Mouse (Mus musculus) T-helper 17 cell (primary cell): ENCODE measurements at regions not wholly inside any gene's neighbourhood (a gene's known extent, or its start where the extent isn't known, plus 50 kb on each side); places are given as distances from the start of the nearest gene placed in this dataset.

ENCODE experiments used
- in situ Hi-C, 2 experiments: fragments of 300-600 bp; cut with MboI, MseI; formaldehyde crosslinking; loops; 1 replicate in 1 of 2; 2 replicates in 1 of 2; pipeline ENCODE4 v1.15.1; 2025; ENCODE audit warnings: high pct_unique_total_duplicates in 2 of 2

DNA sequence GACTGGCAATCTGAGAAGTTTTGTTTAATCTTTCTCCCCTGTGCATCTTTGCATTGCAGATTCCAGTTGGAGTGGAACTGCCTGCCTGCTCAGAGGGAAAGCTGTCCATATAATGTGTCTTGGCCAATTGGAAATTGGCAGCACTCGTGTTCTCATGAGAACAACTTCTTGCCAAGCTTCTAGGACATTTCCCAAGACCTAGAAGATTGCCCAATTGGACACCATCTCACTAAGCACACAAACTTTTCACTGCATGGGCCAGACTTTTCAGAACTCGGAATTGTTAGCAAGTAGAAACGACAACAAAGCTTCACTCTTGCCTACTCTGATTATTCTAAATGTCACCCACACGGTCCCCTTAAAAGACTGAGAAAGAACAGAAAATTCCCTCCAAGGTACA lies 409.8 kb downstream of the Rwdd3 start:
- in situ Hi-C loops: loop anchor here in 1 of 2 experiments (5.0 kb wide), 1 partner anchor 49 kb away; no protein-coding TSS in a partner anchor

DNA sequence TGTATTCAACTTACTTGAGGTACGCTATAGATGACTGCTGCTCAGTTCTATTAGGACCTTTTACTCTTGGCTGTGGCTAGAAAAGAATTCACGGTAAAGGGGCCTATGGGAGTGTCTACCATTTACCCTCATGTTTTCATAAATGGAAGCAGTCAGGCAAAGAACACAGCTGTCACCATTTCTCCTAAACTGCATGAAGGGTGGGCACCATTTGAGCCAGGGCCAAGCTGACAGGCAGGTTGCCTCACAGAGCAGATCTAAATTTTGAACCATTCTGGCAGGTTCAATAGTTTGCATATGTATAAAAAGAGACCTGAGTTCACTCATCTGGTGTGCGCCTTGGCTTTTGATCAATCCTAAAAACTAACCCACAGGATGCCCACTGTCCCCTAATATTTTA lies 410.3 kb downstream of the Rwdd3 start:
- in situ Hi-C loops: loop anchor here in 1 of 2 experiments (5.0 kb wide), 1 partner anchor 49 kb away; no protein-coding TSS in a partner anchor

- in situ Hi-C loops: no loop called here
These were observed 423.0 kb downstream of the Rwdd3 start for GRCm38 (mm10) chr3:120748513-120748912.

- in situ Hi-C loops: no loop called here
These were observed 423.8 kb downstream of the Rwdd3 start for GRCm38 (mm10) chr3:120747678-120748077.

GRCm38 (mm10) chr3:120733332-120733731 lies 438.2 kb downstream of the Rwdd3 start:
- in situ Hi-C loops: no loop called here

GRCm38 (mm10) chr3:120732391-120732790 lies 439.1 kb downstream of the Rwdd3 start:
- in situ Hi-C loops: no loop called here

DNA sequence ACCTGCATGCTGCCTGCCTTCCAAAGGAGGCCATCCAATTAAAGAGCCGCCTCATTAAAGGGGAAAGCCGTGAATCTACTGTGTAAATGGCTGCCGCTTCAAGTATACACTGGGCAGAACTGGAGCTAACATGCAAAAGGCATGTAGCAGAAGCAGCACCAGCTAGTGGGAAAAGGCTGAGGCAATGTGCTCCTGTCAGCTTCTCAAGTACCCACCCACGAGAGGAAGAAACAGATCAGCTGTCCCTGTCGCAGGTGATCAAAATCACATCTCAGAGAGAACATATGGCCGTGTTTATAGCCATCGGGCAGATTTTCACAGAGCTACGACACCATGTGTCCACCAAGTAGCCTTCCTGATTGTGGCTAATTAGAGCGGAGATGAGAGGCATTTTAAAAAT lies 440.2 kb downstream of the Rwdd3 start:
- in situ Hi-C loops: no loop called here

DNA sequence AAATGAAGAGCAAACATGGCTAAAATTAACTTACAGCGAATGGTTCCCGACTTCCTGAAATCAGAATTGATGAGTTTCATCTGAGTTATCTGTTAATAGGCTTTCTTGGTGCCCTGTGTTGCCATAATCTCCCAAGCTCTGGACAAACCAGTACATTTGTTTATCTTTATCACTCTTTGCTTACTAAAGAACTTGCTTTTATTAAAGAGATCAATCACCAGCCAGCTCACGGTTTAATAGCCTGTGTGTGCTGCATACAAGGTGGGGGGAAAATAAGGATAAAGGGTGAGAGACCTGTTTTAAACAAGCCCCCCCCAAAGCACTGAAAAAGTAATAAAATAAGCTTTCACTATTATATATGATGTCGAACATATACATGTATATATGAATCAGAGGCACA lies 441.3 kb downstream of the Rwdd3 start:
- in situ Hi-C loops: no loop called here

- in situ Hi-C loops: no loop called here
These were observed 441.8 kb downstream of the Rwdd3 start for GRCm38 (mm10) chr3:120729671-120730070.

DNA sequence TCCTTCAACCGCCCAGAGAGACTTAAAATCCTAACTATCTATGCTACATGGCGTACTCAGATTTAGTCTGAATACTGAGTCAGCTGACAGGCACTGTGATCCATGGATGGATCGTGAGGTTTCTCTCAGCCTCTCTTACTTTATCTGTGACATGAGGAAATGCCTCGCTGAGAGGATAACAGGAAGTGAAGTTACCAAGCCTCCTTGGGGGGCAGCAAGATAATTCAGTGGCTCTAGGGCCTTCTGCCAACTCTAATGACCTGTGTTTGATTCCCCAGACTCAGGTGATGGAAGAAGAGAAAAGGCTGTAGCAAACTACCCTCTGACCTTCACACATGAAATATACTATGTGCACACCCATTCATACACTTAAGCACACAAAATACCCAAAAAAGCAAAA lies 486.3 kb downstream of the Rwdd3 start:
- in situ Hi-C loops: no loop called here

DNA sequence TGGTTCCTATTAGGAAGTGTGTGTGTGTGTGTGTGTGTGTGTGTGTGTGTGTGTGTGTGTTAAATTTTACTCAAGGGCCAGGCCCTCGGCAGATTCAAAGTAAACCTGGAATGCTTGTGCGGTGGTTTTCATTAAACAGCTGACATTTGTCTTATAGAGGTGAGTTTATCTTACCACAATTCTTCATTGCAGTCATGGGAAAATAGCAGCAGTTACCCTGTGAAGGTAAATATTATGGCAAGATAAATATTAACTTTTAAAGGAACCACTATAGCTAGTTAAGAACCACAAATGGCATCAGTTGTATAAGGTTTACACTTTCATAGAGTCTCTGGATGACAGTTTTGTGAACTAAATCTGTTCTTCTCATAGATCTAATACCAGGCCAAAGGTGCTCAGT lies 495.6 kb downstream of the Rwdd3 start:
- in situ Hi-C loops: loop anchor here in 1 of 2 experiments (10.0 kb wide), 1 partner anchor 1351 kb away; no protein-coding TSS in a partner anchor

GRCm38 (mm10) chr3:120668654-120669053 lies 502.8 kb downstream of the Rwdd3 start:
- in situ Hi-C loops: no loop called here

- in situ Hi-C loops: no loop called here
These were observed 509.0 kb downstream of the Rwdd3 start for GRCm38 (mm10) chr3:120662521-120662920.

- in situ Hi-C loops: no loop called here
These were observed 510.7 kb downstream of the Rwdd3 start for GRCm38 (mm10) chr3:120660776-120661175.

GRCm38 (mm10) chr3:120649047-120649868 lies 522.2 kb downstream of the Rwdd3 start:
- in situ Hi-C loops: no loop called here

DNA sequence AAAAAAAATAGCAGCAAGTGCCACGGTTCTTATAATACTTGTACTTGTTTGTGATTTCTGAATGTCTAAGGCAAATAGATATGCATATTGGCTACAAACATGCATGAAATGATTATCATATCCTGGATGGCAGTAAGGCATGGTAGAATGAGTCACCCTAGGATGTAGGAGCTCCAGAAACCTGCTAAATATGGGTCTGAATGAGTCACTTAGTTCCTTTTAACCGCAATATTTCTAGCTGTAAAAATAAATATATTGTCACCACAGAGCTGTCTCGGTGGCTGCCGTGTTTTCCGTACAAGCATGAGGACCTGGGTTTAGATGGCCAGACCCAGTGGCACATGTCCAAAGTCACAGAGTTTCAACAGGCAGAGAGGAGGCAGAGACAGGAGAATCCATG lies 523.1 kb downstream of the Rwdd3 start:
- in situ Hi-C loops: no loop called here

DNA sequence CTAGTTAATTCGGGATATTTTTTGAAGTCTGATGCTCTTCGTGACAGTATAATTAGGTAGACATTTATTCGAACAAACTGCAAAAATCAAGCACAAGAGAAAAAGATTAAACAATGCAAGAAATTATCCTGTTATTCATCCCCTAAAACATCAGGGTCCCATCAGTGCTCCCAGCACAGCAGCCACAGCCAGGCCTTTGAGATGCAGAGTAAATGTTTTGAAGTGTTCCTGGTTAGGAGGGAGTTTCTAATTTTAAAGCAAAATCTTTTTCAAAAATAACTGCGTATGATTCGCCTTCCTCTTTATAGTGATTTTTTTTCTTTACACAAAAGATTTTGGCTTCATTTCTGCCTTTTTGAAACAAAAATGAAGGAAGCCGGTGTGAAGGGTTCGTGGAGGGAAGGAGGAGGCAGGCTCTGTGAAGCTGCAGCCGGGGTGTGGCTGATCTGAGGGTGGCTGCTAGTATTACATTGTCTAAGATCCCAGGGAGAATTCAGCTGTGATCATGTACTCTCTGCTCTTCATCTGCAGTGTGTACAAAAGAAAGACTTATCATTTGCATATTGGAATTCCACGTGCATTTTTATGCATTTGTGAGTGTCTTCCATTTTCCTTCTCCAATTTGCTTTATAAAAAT lies 534.7 kb downstream of the Rwdd3 start:
- in situ Hi-C loops: no loop called here

GRCm38 (mm10) chr3:120618358-120618757 lies 553.1 kb downstream of the Rwdd3 start:
- in situ Hi-C loops: loop anchor here in 1 of 2 experiments (25.0 kb wide), 1 partner anchor 1444 kb away; no protein-coding TSS in a partner anchor

- in situ Hi-C loops: no loop called here
These were observed 577.3 kb downstream of the Rwdd3 start for GRCm38 (mm10) chr3:120594226-120594625.

GRCm38 (mm10) chr3:120591183-120591582 lies 580.3 kb downstream of the Rwdd3 start:
- in situ Hi-C loops: no loop called here

DNA sequence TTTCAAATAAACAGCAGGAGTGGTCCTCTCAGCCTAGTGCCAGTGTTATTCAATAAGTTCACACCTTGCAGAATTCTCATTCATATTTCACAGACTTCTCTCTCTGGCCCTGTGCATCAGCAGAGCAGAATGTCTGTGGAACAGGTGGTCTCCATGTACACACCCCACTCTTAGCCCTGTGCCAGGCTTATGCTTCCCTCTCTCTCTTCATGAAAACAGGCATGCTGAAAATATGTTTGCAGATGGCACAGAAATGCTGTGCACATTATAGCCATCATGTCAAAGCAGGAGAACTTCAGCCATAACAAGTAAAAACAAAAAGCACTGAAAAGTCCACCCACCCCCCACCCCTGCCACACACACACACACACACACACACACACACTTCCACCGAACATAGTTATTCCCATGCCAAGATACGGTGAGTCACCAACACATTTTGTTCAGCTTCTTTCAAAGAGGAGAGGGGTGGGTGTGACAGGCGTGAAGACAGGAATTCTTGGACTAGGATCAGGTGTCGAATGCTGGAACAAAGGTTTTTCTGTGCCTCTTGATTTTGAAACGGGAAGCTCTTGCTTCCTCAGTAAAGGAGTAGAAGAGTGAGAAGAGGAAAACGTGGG lies 600.6 kb downstream of the Rwdd3 start:
- in situ Hi-C loops: no loop called here
